Comparison of ENCODE assay signal across 8 mouse cellular contexts in genomic region chr9:113811957-113812670, GRCm38 (mm10).
A peak's percentile ranks its signal among the peaks of the same experiment; 100 is the strongest.
DNase-seq lines count a peak whose midpoint lies in the region; ATAC-seq and TF ChIP-seq lines count a peak whose summit lies in the region.
"Had no signal": no experiment of that assay in that cellular context is flagged by ENCODE, and none has a peak within 500 bp of the region (broad histone marks: within the 10 kb centered on the region; RNA-seq: fewer than 3 reads in every experiment).

No protein-coding gene starts in this region.

- H3K4me1 ChIP-seq in embryonic facial prominence, embryonic 15.5 days: peaks cover 8% of the 10 kb centered on the region
- peaks cover 34% of the 10 kb centered on the region for H3K4me1 ChIP-seq in hindbrain, embryonic 15.5 days (replicated peaks)
- H3K4me1 ChIP-seq in neural tube, embryonic 13.5 days (replicated peaks): peaks cover 35% of the 10 kb centered on the region

- intact Hi-C loops in left cerebral cortex, postnatal 4 days (cut with DNase I): no loop called here

- 21% methylated on average over 9 of the region's 9 CpGs for WGBS in embryonic facial prominence, embryonic 15.5 days
- 10% methylated on average over 9 of the region's 9 CpGs for WGBS in hindbrain, embryonic 15.5 days
- 18% methylated on average over 9 of the region's 9 CpGs for WGBS in neural tube, embryonic 13.5 days

- ATAC-seq in Patski: peak; percentile 65
- peak; percentile 51; the same call in 1 of the 2 replicates for ATAC-seq in embryonic facial prominence, embryonic 15.5 days (ENCODE audit: insufficient number of reproducible peaks, low FRiP score, low TSS enrichment, low read depth)
- peak; percentile 94 for ATAC-seq in hindbrain, embryonic 15.5 days (ENCODE audit: low FRiP score, low read depth)
- ATAC-seq in neural tube, embryonic 13.5 days (ENCODE audit: low read depth): peak; percentile 97
- ATAC-seq in erythroid progenitor cell, adult 5-6 weeks (replicated peaks; ENCODE audit: low FRiP score, poor library complexity, severe bottlenecking): no peak

- no peak overlapping the region for H3K27ac ChIP-seq in embryonic facial prominence, embryonic 15.5 days (replicated peaks)
- peak overlapping the region; percentile 96 for H3K27ac ChIP-seq in hindbrain, embryonic 15.5 days (replicated peaks)
- peak overlapping the region; percentile 87 for H3K27ac ChIP-seq in neural tube, embryonic 13.5 days (replicated peaks)

- no peak for TF ChIP-seq CTCF in Patski (IDR thresholded peaks at IDR 0.05)

- H3K9ac ChIP-seq in embryonic facial prominence, embryonic 15.5 days: peak overlapping the region; percentile 26; the same call in 1 of the 2 replicates
- H3K9ac ChIP-seq in hindbrain, embryonic 15.5 days: peak overlapping the region; percentile 48
- H3K9ac ChIP-seq in neural tube, embryonic 13.5 days: peak overlapping the region; percentile 66

- in situ Hi-C loops in Patski (cut with MboI; ENCODE audit: low pct_unique_long_range_greater_than_20kb): no loop called here

- POLR2A ChIA-PET in Patski (lab: Charles Lee): no interaction called here

- H3K4me3 ChIP-seq in embryonic facial prominence, embryonic 15.5 days (replicated peaks): peak overlapping the region; percentile 36
- peak overlapping the region; percentile 47 for H3K4me3 ChIP-seq in hindbrain, embryonic 15.5 days
- H3K4me3 ChIP-seq in neural tube, embryonic 13.5 days: peak overlapping the region; percentile 42
- H3K4me3 ChIP-seq: erythroblast, embryonic 14.5 days had no signal

- H3K27me3 ChIP-seq in Patski: no peaks in the 10 kb centered on the region
- H3K27me3 ChIP-seq in embryonic facial prominence, embryonic 15.5 days: no peaks in the 10 kb centered on the region
- no peaks in the 10 kb centered on the region for H3K27me3 ChIP-seq in hindbrain, embryonic 15.5 days
- H3K27me3 ChIP-seq in neural tube, embryonic 13.5 days: no peaks in the 10 kb centered on the region

- DNase-seq in CD4-positive, CD25-positive, alpha-beta regulatory T cell, adult 2 months (ENCODE audit: low read depth, low spot score): peak; percentile 70
- no peak for DNase-seq in Patski (ENCODE audit: low read depth, low spot score)
- peak; percentile 59 for DNase-seq in left cerebral cortex, postnatal 4 days

- no peaks in the 10 kb centered on the region for H3K36me3 ChIP-seq in embryonic facial prominence, embryonic 15.5 days
- H3K36me3 ChIP-seq in hindbrain, embryonic 15.5 days: no peaks in the 10 kb centered on the region
- peaks cover 6% of the 10 kb centered on the region; the same call in 1 of the 2 replicates for H3K36me3 ChIP-seq in neural tube, embryonic 13.5 days

- no peaks in the 10 kb centered on the region for H3K9me3 ChIP-seq in embryonic facial prominence, embryonic 15.5 days (replicated peaks)
- H3K9me3 ChIP-seq in hindbrain, embryonic 15.5 days: no peaks in the 10 kb centered on the region
- H3K9me3 ChIP-seq in neural tube, embryonic 13.5 days: no peaks in the 10 kb centered on the region

- CTCF ChIA-PET in Patski (lab: Charles Lee): interaction anchor here (0.7 to 1.4 kb wide), 6 partner anchors 9 to 89 kb away, joined by 3 to 4 read pairs (median 3); no protein-coding TSS in a partner anchor

- peak overlapping the region; percentile 50 for H3K4me2 ChIP-seq in embryonic facial prominence, embryonic 15.5 days (replicated peaks)
- peak overlapping the region; percentile 65 for H3K4me2 ChIP-seq in hindbrain, embryonic 15.5 days
- peak overlapping the region; percentile 59 for H3K4me2 ChIP-seq in neural tube, embryonic 13.5 days
